Mouse (Mus musculus): ENCODE data around the gene Hilpda. TPM values are rescaled to one million over a fixed set of nuclear protein-coding genes. Genes with fewer than 3 reads are reported as not detected.

Gene Hilpda
- polyA plus RNA-seq (2012; rRNA removed) (39.7 and 48.1 TPM in 2 replicates), polyA plus RNA-seq (2014; fragmentation: Nextera tagmentation; extraction: Ambion mirVana) (48.1 and 53.7 TPM in 2 replicates)

DNA sequence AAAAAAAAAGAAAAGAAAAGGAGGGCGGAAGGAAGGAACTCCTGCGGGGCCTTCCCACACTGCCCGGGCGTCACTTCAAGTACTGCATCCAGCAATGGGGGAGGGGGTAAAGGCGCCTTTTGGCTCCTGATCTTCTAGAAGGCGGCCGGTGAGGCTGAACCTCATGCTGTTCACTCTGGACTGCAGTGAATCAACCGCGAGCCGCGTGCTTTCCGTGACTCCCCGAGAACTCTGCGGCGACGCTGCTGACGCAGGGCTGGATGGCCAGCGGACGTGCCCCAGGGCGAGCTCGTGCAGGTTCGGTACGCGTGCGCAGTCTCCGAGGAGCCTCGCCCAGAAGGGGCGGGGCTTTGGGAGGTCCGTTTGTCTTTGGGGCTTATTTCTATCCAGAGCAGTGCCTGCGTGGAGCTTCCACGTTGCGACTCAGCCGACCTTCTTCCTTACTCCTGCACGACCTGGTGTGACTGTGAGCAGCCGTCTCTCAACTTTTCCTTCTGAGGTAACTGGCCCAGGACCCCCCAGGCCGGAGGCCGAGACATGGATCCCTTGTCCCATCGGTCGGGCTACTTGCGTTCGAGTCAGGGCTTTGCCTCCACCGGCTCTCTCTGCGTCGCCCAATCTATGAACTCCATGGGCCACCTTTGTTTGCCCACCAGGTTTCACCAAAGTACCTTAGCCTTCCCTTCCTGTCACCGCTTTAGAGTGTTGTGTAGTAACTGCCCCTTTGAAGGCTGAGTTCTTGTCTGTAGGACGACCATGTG, at the start of gene Hilpda:
Hilpda (plus strand) TSS at position 177 of the 761 bp plus-strand sequence.
- Histone ChIP-seq H3K27me3 (ENCODE audit: control insufficient read depth, insufficient read depth, low read length) (no peaks in the 10 kb centered on the region), H3K4me1 (ENCODE audit: control insufficient read depth, insufficient read depth, low read length) (peaks cover 5% of the 10 kb centered on the region; the same call in 1 of the 2 replicates), H3K9ac (ENCODE audit: low read depth, low read length, severe bottlenecking) (peak within 1 kb of the TSS; percentile 80), H3K4me2 (replicated peaks; ENCODE audit: low read depth, low read length, severe bottlenecking) (peak within 1 kb of the TSS; percentile 62), H3K9me3 (ENCODE audit: control insufficient read depth, low read length) (no peaks in the 10 kb centered on the region), H3K36me3 (ENCODE audit: control insufficient read depth, insufficient read depth, low read length) (peaks cover 15% of the 10 kb centered on the region), H3K4me3 (replicated peaks; ENCODE audit: low read length) (peak within 1 kb of the TSS; percentile 62), H3K27ac (replicated peaks; ENCODE audit: low read depth, low read length) (peak within 1 kb of the TSS; percentile 75)
- peak; percentile 92; the same call in 1 of the 2 replicates for TF ChIP-seq POLR2A (IDR thresholded peaks at IDR 0.05; ENCODE audit: borderline replicate concordance, extremely low read depth, insufficient read depth, insufficient read length)
- 0% methylated on average over 42 of the region's 46 CpGs for WGBS
- ATAC-seq (ENCODE audit: low FRiP score, low read depth), result peak; percentile 99
- DNase-seq (ENCODE audit: low spot score), result peak; percentile 94

DNA sequence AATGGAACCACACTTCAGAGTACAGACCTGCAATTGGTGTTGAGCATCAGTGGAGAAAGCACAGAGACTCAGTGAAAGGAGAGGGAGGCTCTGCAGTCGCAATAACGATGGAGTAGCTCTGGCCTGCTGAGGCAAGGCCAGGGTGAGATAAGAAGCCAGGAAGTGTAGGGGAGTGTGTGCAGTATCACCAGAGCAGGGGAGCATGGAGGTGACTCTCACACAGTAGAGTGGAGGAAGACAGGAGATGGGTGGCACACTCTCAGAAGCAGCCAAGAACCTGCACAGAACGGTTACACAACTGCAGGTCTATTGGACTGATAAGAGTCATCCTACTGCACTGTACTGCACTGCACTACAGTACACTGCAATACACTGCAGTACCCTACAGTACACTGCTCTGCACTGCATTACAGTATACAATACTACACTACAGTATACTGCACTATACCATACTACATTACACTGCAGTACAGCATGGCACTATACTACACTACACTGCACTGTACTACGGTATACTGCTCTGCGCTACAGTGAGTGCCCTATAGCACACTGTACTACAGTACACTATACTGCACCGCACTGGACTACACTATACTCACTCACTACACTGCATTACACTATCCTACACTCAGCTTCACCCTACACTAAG, 42.9 kb upstream of the Hilpda start:
- H3K27me3 ChIP-seq (ENCODE audit: control insufficient read depth, insufficient read depth, low read length), result no peaks in the 10 kb centered on the region
- ATAC-seq (ENCODE audit: low FRiP score, low read depth) (no peak), DNase-seq (ENCODE audit: low spot score) (no peak)
- TF ChIP-seq POLR2A (IDR thresholded peaks at IDR 0.05; ENCODE audit: borderline replicate concordance, extremely low read depth, insufficient read depth, insufficient read length), result no peak
- WGBS, result 81% methylated on average over 6 of the region's 6 CpGs
- no peak overlapping the region for H3K4me2 ChIP-seq (replicated peaks; ENCODE audit: low read depth, low read length, severe bottlenecking)
- no peaks in the 10 kb centered on the region for H3K9me3 ChIP-seq (ENCODE audit: control insufficient read depth, low read length)
- no peaks in the 10 kb centered on the region for H3K36me3 ChIP-seq (ENCODE audit: control insufficient read depth, insufficient read depth, low read length)
- no peak overlapping the region for H3K27ac ChIP-seq (replicated peaks; ENCODE audit: low read depth, low read length)
- H3K4me1 ChIP-seq (ENCODE audit: control insufficient read depth, insufficient read depth, low read length), result no peaks in the 10 kb centered on the region
- H3K4me3 ChIP-seq (replicated peaks; ENCODE audit: low read length), result no peak overlapping the region
- no peak overlapping the region for H3K9ac ChIP-seq (ENCODE audit: low read depth, low read length, severe bottlenecking)

DNA sequence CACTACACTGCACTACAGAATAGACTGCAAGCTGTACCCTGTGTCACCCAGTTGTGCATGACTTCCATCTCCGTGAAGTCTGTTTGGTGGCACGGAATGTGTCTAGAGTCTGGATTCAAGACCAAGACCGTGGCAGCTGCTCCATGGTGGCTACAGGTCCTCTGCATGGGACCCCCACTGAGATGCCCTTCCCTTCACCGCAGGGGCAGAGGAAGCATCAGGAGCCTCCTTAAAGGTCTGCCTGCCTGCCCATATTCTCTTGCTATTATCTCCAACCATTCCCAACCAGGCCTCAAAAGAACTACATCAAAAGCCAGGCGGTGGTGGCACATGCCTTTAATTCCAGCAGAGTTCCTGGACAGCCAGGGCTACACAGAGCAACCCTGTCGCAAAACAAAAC, 41.9 kb upstream of the Hilpda start:
- WGBS, result 59% methylated on average over 6 of the region's 6 CpGs
- Histone ChIP-seq H3K4me3 (replicated peaks; ENCODE audit: low read length) (no peak overlapping the region), H3K9ac (ENCODE audit: low read depth, low read length, severe bottlenecking) (no peak overlapping the region), H3K27ac (replicated peaks; ENCODE audit: low read depth, low read length) (no peak overlapping the region), H3K4me1 (ENCODE audit: control insufficient read depth, insufficient read depth, low read length) (no peaks in the 10 kb centered on the region), H3K4me2 (replicated peaks; ENCODE audit: low read depth, low read length, severe bottlenecking) (no peak overlapping the region), H3K36me3 (ENCODE audit: control insufficient read depth, insufficient read depth, low read length) (no peaks in the 10 kb centered on the region), H3K9me3 (ENCODE audit: control insufficient read depth, low read length) (no peaks in the 10 kb centered on the region), H3K27me3 (ENCODE audit: control insufficient read depth, insufficient read depth, low read length) (no peaks in the 10 kb centered on the region)
- ATAC-seq (ENCODE audit: low FRiP score, low read depth), result no peak
- no peak for DNase-seq (ENCODE audit: low spot score)
- no peak for TF ChIP-seq POLR2A (IDR thresholded peaks at IDR 0.05; ENCODE audit: borderline replicate concordance, extremely low read depth, insufficient read depth, insufficient read length)

DNA sequence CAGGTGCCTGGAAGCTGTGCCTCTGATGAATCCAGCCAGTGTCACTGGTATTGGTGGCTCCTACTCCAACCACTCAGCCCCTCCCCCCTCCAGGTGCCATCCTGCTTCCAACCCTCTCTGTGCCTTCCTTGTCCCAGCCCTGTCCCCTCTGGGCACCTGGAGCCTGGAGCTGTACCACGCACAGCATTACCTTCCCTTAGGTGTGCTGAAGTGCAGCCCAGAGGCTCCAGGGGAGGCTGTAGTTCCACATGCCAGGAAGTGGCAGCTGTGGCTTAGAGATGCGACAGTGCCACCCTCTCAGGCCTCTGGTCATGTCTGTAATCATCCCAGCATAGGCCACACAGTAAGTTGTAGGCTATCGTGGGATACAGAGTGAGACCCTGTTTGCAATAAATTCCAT, 40.5 kb upstream of the Hilpda start:
- no peak for DNase-seq (ENCODE audit: low spot score)
- H3K27ac ChIP-seq (replicated peaks; ENCODE audit: low read depth, low read length), result no peak overlapping the region
- no peaks in the 10 kb centered on the region for H3K9me3 ChIP-seq (ENCODE audit: control insufficient read depth, low read length)
- no peaks in the 10 kb centered on the region for H3K27me3 ChIP-seq (ENCODE audit: control insufficient read depth, insufficient read depth, low read length)
- H3K36me3 ChIP-seq (ENCODE audit: control insufficient read depth, insufficient read depth, low read length), result no peaks in the 10 kb centered on the region
- H3K4me1 ChIP-seq (ENCODE audit: control insufficient read depth, insufficient read depth, low read length), result no peaks in the 10 kb centered on the region
- H3K4me2 ChIP-seq (replicated peaks; ENCODE audit: low read depth, low read length, severe bottlenecking), result no peak overlapping the region
- no peak overlapping the region for H3K4me3 ChIP-seq (replicated peaks; ENCODE audit: low read length)
- ATAC-seq (ENCODE audit: low FRiP score, low read depth), result no peak
- no peak overlapping the region for H3K9ac ChIP-seq (ENCODE audit: low read depth, low read length, severe bottlenecking)
- WGBS, result 68% methylated on average over 3 of the region's 3 CpGs
- no peak for TF ChIP-seq POLR2A (IDR thresholded peaks at IDR 0.05; ENCODE audit: borderline replicate concordance, extremely low read depth, insufficient read depth, insufficient read length)

DNA sequence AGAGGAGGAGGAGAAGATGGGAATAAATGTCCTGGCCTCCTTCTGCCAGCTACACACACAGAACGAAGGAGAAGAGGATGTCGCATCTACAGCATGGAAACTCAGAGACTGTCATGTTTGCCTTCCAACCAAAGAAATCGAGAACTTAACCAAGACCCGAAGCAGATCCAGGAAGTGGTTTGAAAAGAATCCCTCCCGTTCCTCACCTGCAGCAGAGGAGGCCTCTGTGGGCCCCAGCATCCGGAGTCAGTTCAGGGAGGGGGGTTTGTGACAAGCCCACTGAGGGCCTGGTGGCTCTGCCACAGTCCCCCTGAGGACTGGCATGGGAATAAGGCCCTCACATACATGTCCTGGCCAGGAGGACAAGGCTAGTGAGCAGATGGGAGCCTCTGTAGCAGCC, 40.0 kb upstream of the Hilpda start:
- Histone ChIP-seq H3K27me3 (ENCODE audit: control insufficient read depth, insufficient read depth, low read length) (no peaks in the 10 kb centered on the region), H3K27ac (replicated peaks; ENCODE audit: low read depth, low read length) (no peak overlapping the region), H3K4me2 (replicated peaks; ENCODE audit: low read depth, low read length, severe bottlenecking) (no peak overlapping the region), H3K4me1 (ENCODE audit: control insufficient read depth, insufficient read depth, low read length) (no peaks in the 10 kb centered on the region), H3K36me3 (ENCODE audit: control insufficient read depth, insufficient read depth, low read length) (no peaks in the 10 kb centered on the region), H3K4me3 (replicated peaks; ENCODE audit: low read length) (no peak overlapping the region), H3K9ac (ENCODE audit: low read depth, low read length, severe bottlenecking) (no peak overlapping the region), H3K9me3 (ENCODE audit: control insufficient read depth, low read length) (no peaks in the 10 kb centered on the region)
- TF ChIP-seq POLR2A (IDR thresholded peaks at IDR 0.05; ENCODE audit: borderline replicate concordance, extremely low read depth, insufficient read depth, insufficient read length), result no peak
- no peak for DNase-seq (ENCODE audit: low spot score)
- ATAC-seq (ENCODE audit: low FRiP score, low read depth), result no peak
- WGBS, result 82% methylated on average over 6 of the region's 6 CpGs
